Mouse (Mus musculus) cerebellum, adult 2 months (tissue): ENCODE data around the gene Il31. TPM values are rescaled to one million over a fixed set of nuclear protein-coding genes. Genes with fewer than 3 reads are reported as not detected.

Experiments
- DNase-seq, 2 experiments: peaks; one replicate each; pipeline ENCODE4 v3.0.0; 2021
- H3K27ac ChIP-seq: fragments of 200-500 bp; 2 replicates; pipeline ENCODE4 v1.5.1; 2012; ENCODE audit warnings: low read length, control low read depth, inconsistent platforms; ENCODE audit not compliant: insufficient read depth
- H3K27me3 ChIP-seq: fragments of 200-500 bp; 2 replicates; pipeline ENCODE4 v1.6.1; 2012; ENCODE audit warnings: inconsistent platforms, mild to moderate bottlenecking, low read length, moderate library complexity; ENCODE audit not compliant: control insufficient read depth, insufficient read depth
- H3K4me1 ChIP-seq: fragments of 200-500 bp; 2 replicates; pipeline ENCODE4 v1.6.1; 2011; ENCODE audit warnings: low read length; ENCODE audit not compliant: control insufficient read depth, insufficient read depth
- H3K4me3 ChIP-seq: fragments of 200-500 bp; replicated peaks from 2 replicates; pipeline ENCODE3; 2011; ENCODE audit warnings: mild to moderate bottlenecking, low read depth, low read length, control low read depth; ENCODE audit not compliant: insufficient read depth
- CTCF ChIP-seq: fragments of 200-500 bp; IDR thresholded peaks from 2 replicates; pipeline ENCODE4 v1.5.1; 2011; ENCODE audit warnings: low read depth, mild to moderate bottlenecking, control low read depth, low read length, moderate library complexity, borderline replicate concordance; ENCODE audit not compliant: insufficient read depth
- POLR2A ChIP-seq: fragments of 200-500 bp; IDR thresholded peaks from 2 replicates; pipeline ENCODE4 v1.6.1; 2011; ENCODE audit warnings: low read length, control low read depth, borderline replicate concordance; ENCODE audit not compliant: insufficient read depth
- WGBS: fragments of 180-500 bp; shearing (Covaris S2); methylation state at CpG from one replicate; pipeline ENCODE4 v1.1.7; 2018; 5-methylcytosine and 5-hydroxymethylcytosine counted together
- polyA plus RNA-seq: library from polyadenylated mRNA; depleted of rRNA; stranded (reverse); fragments of >200 nt; gene quantifications from 2 replicates; pipeline ENCODE4 v1.2.3, GENCODE M21; 2012

Gene Il31
- polyA plus RNA-seq, 1 experiment = not detected

DNA sequence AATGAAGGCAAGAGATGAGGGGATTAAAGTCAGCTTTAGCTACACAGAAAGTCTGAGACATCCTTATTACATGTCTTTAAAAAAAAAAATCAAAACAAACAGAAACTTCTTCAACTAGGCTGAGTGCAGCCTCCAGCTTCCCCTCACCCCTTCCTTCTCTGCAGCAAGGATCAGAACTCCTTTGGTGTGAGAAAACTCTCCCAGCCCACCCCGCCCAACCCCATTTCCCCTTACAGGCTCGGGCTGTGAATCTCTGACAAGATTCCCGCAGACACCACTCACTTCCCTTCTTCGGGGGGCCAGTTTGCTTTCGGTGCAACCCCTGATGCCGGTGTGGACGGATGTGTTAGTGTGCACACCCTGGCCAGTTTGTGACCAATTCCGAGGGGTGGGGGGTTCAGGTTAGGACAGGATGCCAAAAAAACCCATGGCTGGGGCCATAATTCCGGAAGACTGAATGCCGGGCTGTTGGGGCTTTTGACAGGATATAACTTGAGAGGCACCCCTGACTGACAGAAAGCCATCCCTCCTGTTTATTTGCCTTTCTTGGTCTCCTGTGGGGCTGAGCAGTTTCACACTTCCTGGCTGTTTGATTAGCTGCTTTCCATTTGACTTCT, 18.4 kb downstream of the Il31 start:
- DNase-seq = no peak
- no peaks in the 10 kb centered on the region for H3K4me1 ChIP-seq
- no peak overlapping the region for H3K4me3 ChIP-seq
- no peak for TF ChIP-seq POLR2A
- TF ChIP-seq CTCF = no peak
- 63% methylated on average over 10 of the region's 10 CpGs for WGBS
- H3K27me3 ChIP-seq = no peaks in the 10 kb centered on the region
- no peak overlapping the region for H3K27ac ChIP-seq

DNA sequence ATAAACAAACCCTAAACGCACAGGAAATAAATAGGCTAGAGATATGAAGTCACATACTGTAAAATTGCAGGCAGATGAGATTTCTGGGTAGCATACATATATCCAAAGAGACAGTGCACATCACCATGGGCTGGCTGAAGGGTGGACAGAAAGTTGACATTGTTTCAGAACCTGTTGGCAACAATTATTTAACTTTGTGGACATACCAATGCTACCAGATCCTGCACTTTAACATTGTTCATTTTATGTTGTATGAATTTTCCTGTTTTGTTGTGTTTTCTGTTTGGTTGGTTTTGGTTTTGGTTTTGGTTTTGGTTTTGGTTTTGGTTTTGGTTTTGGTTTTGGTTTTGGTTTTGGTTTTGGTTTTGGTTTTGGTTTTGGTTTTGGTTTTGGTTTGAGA, 24.7 kb downstream of the Il31 start:
- DNase-seq = no peak
- TF ChIP-seq POLR2A (no peak), CTCF (no peak)
- H3K27ac ChIP-seq = no peak overlapping the region
- no peak overlapping the region for H3K4me3 ChIP-seq
- WGBS = 84% methylated on average over 1 of the region's 1 CpGs
- no peaks in the 10 kb centered on the region for H3K27me3 ChIP-seq
- H3K4me1 ChIP-seq = no peaks in the 10 kb centered on the region

DNA sequence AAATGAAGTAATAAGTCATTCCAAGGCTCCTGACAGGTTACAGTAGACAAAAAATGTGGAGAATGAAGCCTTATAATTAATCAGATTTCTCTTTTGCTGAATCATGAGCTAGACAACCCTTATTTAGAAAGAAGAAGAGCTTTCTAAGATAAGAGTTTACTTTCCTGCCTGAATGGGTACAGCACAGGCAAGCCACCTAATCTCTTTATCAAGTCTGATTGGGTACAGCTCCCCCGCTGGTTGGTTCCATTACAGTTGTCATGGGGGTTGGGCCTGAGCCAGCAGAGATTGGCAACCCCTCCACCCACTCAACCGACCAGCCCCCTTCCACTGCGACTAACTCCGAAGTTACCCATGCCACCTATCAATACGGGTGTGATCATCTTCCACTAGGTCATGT, 27.9 kb downstream of the Il31 start:
- 38% methylated on average over 5 of the region's 5 CpGs for WGBS

DNA sequence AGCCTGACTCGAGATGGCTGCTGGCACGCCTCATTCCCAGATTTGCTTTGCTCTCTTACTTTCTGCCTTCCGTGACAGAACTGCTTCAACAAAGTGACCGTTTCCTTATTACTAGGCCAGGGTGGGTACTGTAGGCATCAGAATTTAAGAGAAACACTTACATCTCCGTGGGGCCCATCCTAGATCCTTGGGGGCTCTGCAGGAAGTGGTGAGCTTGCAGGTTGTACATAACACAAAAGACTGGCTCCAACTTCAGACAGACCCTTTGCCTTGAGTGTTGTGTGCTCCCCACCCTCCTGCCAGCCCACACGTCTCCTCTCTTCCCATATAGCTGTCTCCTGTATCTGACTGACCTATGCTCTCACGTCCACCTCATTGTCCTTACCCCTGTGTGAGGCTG, 37.4 kb downstream of the Il31 start:
- WGBS = 91% methylated on average over 7 of the region's 7 CpGs
- H3K27me3 ChIP-seq = no peaks in the 10 kb centered on the region
- H3K27ac ChIP-seq = no peak overlapping the region
- no peak for DNase-seq
- H3K4me3 ChIP-seq = no peak overlapping the region
- no peak for TF ChIP-seq POLR2A
- no peak for TF ChIP-seq CTCF
- H3K4me1 ChIP-seq = no peaks in the 10 kb centered on the region

More for the DNA sequence above, 27.9 kb downstream of the Il31 start:
- Histone ChIP-seq H3K27ac (no peak overlapping the region), H3K27me3 (no peaks in the 10 kb centered on the region), H3K4me1 (no peaks in the 10 kb centered on the region), H3K4me3 (no peak overlapping the region)
- TF ChIP-seq CTCF (no peak), POLR2A (no peak)
- DNase-seq = no peak

DNA sequence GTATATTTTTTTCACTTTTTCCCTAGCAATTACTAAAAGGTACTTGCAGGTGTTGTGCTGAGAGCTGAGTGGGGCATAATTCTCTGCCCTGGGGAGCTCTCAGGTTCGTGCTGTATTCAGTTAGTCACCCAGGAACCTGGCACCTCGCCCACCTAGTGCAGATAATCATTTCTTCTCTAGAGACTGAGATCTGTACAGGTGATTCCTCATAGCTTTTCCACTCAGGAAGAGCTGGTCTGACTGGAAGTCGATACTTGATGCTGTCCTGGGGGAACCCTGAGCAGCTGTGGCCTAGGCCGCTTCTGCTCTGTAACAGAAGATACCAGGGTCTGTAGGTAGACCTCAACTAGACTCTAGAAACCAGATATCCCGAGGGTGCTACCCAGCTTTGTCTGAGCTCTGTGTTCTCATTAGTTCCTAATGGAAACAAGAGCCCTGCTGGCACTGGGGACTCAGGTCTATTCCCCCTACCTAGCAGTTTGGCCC, 44.4 kb downstream of the Il31 start:
- Histone ChIP-seq H3K27ac (no peak overlapping the region), H3K27me3 (no peaks in the 10 kb centered on the region), H3K4me3 (no peak overlapping the region), H3K4me1 (no peaks in the 10 kb centered on the region)
- TF ChIP-seq CTCF (no peak), POLR2A (no peak)
- WGBS = 83% methylated on average over 5 of the region's 5 CpGs
- DNase-seq = no peak

DNA sequence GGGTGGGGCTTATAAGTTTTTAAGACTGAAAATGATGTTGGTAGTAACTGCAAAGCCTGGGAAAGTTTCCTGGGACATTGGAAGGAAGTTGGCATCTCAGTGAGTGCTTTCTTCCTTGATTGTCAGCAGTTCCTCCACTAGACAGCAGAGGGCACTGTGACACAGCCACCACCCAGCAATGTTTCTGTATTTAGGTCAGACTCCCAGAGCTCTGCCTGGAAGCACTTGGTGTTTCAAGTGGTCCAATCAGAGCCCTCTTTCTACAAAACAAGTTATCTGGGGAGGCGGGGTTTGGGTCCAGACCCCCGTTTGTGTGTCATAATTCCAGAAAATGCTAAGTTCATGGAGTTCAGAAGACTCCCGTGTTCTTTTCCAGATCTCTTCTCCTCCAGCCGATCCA, 45.2 kb downstream of the Il31 start:
- DNase-seq = peak; percentile 70 to 77
- no peaks in the 10 kb centered on the region for H3K27me3 ChIP-seq
- no peak overlapping the region for H3K27ac ChIP-seq
- no peaks in the 10 kb centered on the region for H3K4me1 ChIP-seq
- TF ChIP-seq CTCF = peak; percentile 86
- TF ChIP-seq POLR2A = no peak
- WGBS = 43% methylated on average over 4 of the region's 4 CpGs
- no peak overlapping the region for H3K4me3 ChIP-seq

DNA sequence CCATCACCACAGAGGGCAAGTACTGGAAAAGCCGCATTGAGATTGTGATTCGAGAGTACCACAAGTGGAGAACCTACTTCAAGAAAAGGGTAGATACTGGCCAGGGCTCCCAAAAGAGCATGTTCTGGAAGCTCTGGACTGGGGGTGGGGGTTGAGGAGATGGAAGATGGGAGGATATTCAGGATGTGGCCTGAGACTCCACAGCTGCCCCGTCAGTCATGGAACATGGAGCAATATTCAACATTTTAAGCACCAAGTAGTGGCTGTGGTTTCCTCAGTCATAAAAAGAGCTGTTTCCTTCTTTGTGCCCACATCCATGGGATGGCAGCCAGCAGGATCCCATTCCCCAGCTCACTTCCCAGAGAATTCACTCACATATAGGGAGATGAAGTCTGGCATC, 47.0 kb downstream of the Il31 start:
- no peak for TF ChIP-seq POLR2A
- TF ChIP-seq CTCF = no peak
- 95% methylated on average over 3 of the region's 3 CpGs for WGBS
- H3K4me3 ChIP-seq = no peak overlapping the region
- no peak for DNase-seq
- H3K27ac ChIP-seq = no peak overlapping the region
- H3K4me1 ChIP-seq = peaks cover 3% of the 10 kb centered on the region; the same call in 1 of the 2 replicates
- H3K27me3 ChIP-seq = no peaks in the 10 kb centered on the region

DNA sequence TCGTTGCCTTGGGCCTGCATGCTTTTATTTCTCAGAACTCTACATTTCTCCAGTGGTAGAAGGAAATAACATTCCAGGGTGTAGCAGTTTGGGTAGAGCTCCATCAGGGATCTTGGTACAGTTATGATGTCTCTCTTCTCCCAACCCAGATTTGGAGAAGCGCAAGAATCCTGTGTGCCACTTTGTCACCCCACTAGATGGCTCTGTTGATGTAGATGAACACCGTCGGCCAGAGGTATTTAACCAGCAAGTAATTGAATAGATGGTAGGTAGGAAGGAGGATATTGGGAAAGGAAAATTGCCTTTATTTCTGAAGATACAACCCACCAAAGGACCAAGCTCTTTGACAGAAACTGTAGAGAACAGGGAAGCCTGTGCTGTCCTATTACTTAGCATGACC, 48.6 kb downstream of the Il31 start:
- H3K4me3 ChIP-seq = no peak overlapping the region
- no peak overlapping the region for H3K27ac ChIP-seq
- no peak for DNase-seq
- 46% methylated on average over 4 of the region's 4 CpGs for WGBS
- peaks cover 6% of the 10 kb centered on the region for H3K4me1 ChIP-seq
- TF ChIP-seq POLR2A = no peak
- TF ChIP-seq CTCF = peak; percentile 18; the same call in 1 of the 2 replicates
- no peaks in the 10 kb centered on the region for H3K27me3 ChIP-seq

DNA sequence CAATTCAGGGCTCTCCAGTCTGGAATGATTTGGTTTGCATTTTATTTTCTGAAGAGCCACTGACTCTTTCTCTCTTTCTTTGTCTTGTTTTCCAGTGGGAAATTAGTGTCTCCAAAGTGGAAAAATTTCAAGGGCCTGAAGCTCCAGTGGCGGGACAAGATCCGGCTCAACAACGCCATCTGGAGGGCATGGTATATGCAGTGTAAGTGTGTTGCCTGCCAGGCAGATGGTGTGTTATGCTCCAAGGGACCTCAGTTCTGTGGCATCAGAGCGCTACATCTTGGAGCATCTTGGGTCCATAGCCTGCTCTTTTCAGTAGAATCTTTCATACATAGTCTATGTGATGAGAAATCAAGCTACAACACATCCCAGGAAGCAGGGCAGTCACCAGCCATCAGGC, 49.3 kb downstream of the Il31 start:
- Histone ChIP-seq H3K27ac (no peak overlapping the region), H3K4me1 (peaks cover 7% of the 10 kb centered on the region), H3K4me3 (no peak overlapping the region), H3K27me3 (no peaks in the 10 kb centered on the region)
- DNase-seq = peak; percentile 40 to 51
- WGBS = 60% methylated on average over 4 of the region's 4 CpGs
- TF ChIP-seq POLR2A (no peak), CTCF (peak; percentile 48; the same call in 1 of the 2 replicates)
